Mouse (Mus musculus): Measurements from ENCODE around the gene Mxd4.

Gene Mxd4

GRCm38 (mm10) chr5:34187601-34188316 lies at the start of gene Mxd4:
Gene Mxd4 (minus strand): TSS chr5:34187720.
- peak; percentile 95 to 99 for DNase-seq (ENCODE audit: low spot score in 2 of 2)

- no peak for DNase-seq (ENCODE audit: low spot score in 2 of 2)
Measured at GRCm38 (mm10) chr5:34235898-34236420, 48.4 kb upstream of the Mxd4 start.

- no peak for DNase-seq (ENCODE audit: low spot score in 2 of 2)
Measured at GRCm38 (mm10) chr5:34235056-34235455, 47.5 kb upstream of the Mxd4 start.

GRCm38 (mm10) chr5:34233221-34233515 lies 45.6 kb upstream of the Mxd4 start:
- DNase-seq (ENCODE audit: low spot score in 2 of 2): no peak

GRCm38 (mm10) chr5:34232481-34233220 lies 45.1 kb upstream of the Mxd4 start:
- DNase-seq (ENCODE audit: low spot score in 2 of 2): no peak

- no peak for DNase-seq (ENCODE audit: low spot score in 2 of 2)
Measured at GRCm38 (mm10) chr5:34231901-34232300, 44.4 kb upstream of the Mxd4 start.

- DNase-seq (ENCODE audit: low spot score in 2 of 2): no peak
Measured at GRCm38 (mm10) chr5:34230599-34231485, 43.3 kb upstream of the Mxd4 start.

GRCm38 (mm10) chr5:34229503-34229902 lies 42.0 kb upstream of the Mxd4 start:
- DNase-seq (ENCODE audit: low spot score in 2 of 2): no peak

GRCm38 (mm10) chr5:34225516-34225915 lies 38.0 kb upstream of the Mxd4 start:
- no peak for DNase-seq (ENCODE audit: low spot score in 2 of 2)

- DNase-seq (ENCODE audit: low spot score in 2 of 2): no peak
Measured at GRCm38 (mm10) chr5:34224515-34224914, 37.0 kb upstream of the Mxd4 start.

- no peak for DNase-seq (ENCODE audit: low spot score in 2 of 2)
Measured at GRCm38 (mm10) chr5:34220001-34220400, 32.5 kb upstream of the Mxd4 start.

GRCm38 (mm10) chr5:34218672-34219071 lies 31.2 kb upstream of the Mxd4 start:
- DNase-seq (ENCODE audit: low spot score in 2 of 2): no peak

- DNase-seq (ENCODE audit: low spot score in 2 of 2): no peak
Measured at GRCm38 (mm10) chr5:34217756-34218155, 30.2 kb upstream of the Mxd4 start.

- no peak for DNase-seq (ENCODE audit: low spot score in 2 of 2)
Measured at GRCm38 (mm10) chr5:34216025-34216424, 28.5 kb upstream of the Mxd4 start.

GRCm38 (mm10) chr5:34213659-34214058 lies 26.1 kb upstream of the Mxd4 start:
- no peak for DNase-seq (ENCODE audit: low spot score in 2 of 2)

GRCm38 (mm10) chr5:34210279-34210678 lies 22.8 kb upstream of the Mxd4 start:
- peak; percentile 46 to 71 for DNase-seq (ENCODE audit: low spot score in 2 of 2)

- DNase-seq (ENCODE audit: low spot score in 2 of 2): no peak
Measured at GRCm38 (mm10) chr5:34207503-34207902, 20.0 kb upstream of the Mxd4 start.

GRCm38 (mm10) chr5:34205788-34206187 lies 18.3 kb upstream of the Mxd4 start:
- DNase-seq (ENCODE audit: low spot score in 2 of 2): no peak

GRCm38 (mm10) chr5:34204911-34205310 lies 17.4 kb upstream of the Mxd4 start:
- DNase-seq (ENCODE audit: low spot score in 2 of 2): no peak

- DNase-seq (ENCODE audit: low spot score in 2 of 2): no peak
Measured at GRCm38 (mm10) chr5:34202006-34202405, 14.5 kb upstream of the Mxd4 start.

GRCm38 (mm10) chr5:34201396-34201795 lies 13.9 kb upstream of the Mxd4 start:
- DNase-seq (ENCODE audit: low spot score in 2 of 2): no peak

GRCm38 (mm10) chr5:34198615-34199014 lies 11.1 kb upstream of the Mxd4 start:
- no peak for DNase-seq (ENCODE audit: low spot score in 2 of 2)

Measured in urinary bladder, adult 18-20 months (tissue).